Mouse (Mus musculus) left cerebral cortex, adult 8-10 months (tissue): Measurements from ENCODE around the gene Zfp512b. TPM values are rescaled to one million over a fixed set of nuclear protein-coding genes. Genes with fewer than 3 reads are reported as not detected.

Experiments
- DNase-seq, 2 experiments: peaks; one replicate each; pipeline ENCODE4 v3.0.0; 2022; ENCODE audit warnings: low spot score in 2 of 2
- total RNA-seq, 4 experiments: library from RNA; stranded (reverse); gene quantifications; 2 replicates each; pipeline ENCODE4 v1.2.4; 2022

Zfp512b gene
- total RNA-seq, 4 experiments from 2014 or later, result 68.9 to 94.3 (median 77.1) TPM

- DNase-seq, result peak in 1 of 2 experiments; percentile 7
Observed at GRCm38 (mm10) chr2:181590471-181590870, 2.1 kb downstream of the Zfp512b start.

GRCm38 (mm10) chr2:181589732-181590105 lies 2.9 kb downstream of the Zfp512b start:
- peak in 1 of 2 experiments; percentile 15 for DNase-seq

GRCm38 (mm10) chr2:181589011-181589731 lies 3.4 kb downstream of the Zfp512b start:
- peak in 1 of 2 experiments; percentile 18 for DNase-seq

- peak in 1 of 2 experiments; percentile 6 for DNase-seq
Observed at GRCm38 (mm10) chr2:181588229-181588780, 4.3 kb downstream of the Zfp512b start.

GRCm38 (mm10) chr2:181587796-181588195 lies 4.8 kb downstream of the Zfp512b start:
- DNase-seq, result peak in 1 of 2 experiments; percentile 6

GRCm38 (mm10) chr2:181586124-181586523 lies 6.5 kb downstream of the Zfp512b start:
- DNase-seq, result peak in 1 of 2 experiments; percentile 8

- DNase-seq, result peak in 1 of 2 experiments; percentile 6
Observed at GRCm38 (mm10) chr2:181585506-181585905, 7.1 kb downstream of the Zfp512b start.

- peak in 1 of 2 experiments; percentile 11 for DNase-seq
Observed at GRCm38 (mm10) chr2:181584411-181584942, 8.1 kb downstream of the Zfp512b start, which contains the start of gene Uckl1. TSS of gene Uckl1 (minus strand) at chr2:181584892.

GRCm38 (mm10) chr2:181583460-181584257 lies 8.9 kb downstream of the Zfp512b start:
- DNase-seq, result peak in 1 of 2 experiments; percentile 6

- DNase-seq, result peak in 1 of 2 experiments; percentile 15
Observed at GRCm38 (mm10) chr2:181582939-181583338, 9.7 kb downstream of the Zfp512b start.

GRCm38 (mm10) chr2:181582358-181582757 lies 10.2 kb downstream of the Zfp512b start:
- peak in 1 of 2 experiments; percentile 13 for DNase-seq

- peak; percentile 78 to 82 for DNase-seq
Observed at GRCm38 (mm10) chr2:181581402-181582120, 11.0 kb downstream of the Zfp512b start.

- peak; percentile 67 to 81 for DNase-seq
Observed at GRCm38 (mm10) chr2:181581016-181581401, 11.6 kb downstream of the Zfp512b start.

GRCm38 (mm10) chr2:181580131-181580772 lies 12.4 kb downstream of the Zfp512b start:
- DNase-seq, result peak in 1 of 2 experiments; percentile 5

- DNase-seq, result no peak
Observed at GRCm38 (mm10) chr2:181579681-181580080, 12.9 kb downstream of the Zfp512b start.

GRCm38 (mm10) chr2:181578790-181579618 lies 13.6 kb downstream of the Zfp512b start:
- peak in 1 of 2 experiments; percentile 6 for DNase-seq

GRCm38 (mm10) chr2:181577981-181578581 lies 14.5 kb downstream of the Zfp512b start:
- DNase-seq, result no peak

- no peak for DNase-seq
Observed at GRCm38 (mm10) chr2:181577126-181577525, 15.5 kb downstream of the Zfp512b start.

GRCm38 (mm10) chr2:181576613-181577012 lies 16.0 kb downstream of the Zfp512b start:
- no peak for DNase-seq
